Mouse (Mus musculus) megakaryocyte, embryonic 14.5 days (primary cell): ENCODE measurements around the gene Tceanc2.

ENCODE experiments used
- FLI1 ChIP-seq: IDR thresholded peaks from 2 replicates; pipeline ENCODE4 v1.6.1; 2012; ENCODE audit warnings: low read length, inconsistent platforms, mixed read lengths
- GATA1 ChIP-seq: IDR thresholded peaks from 3 replicates; pipeline ENCODE4 v1.6.1; 2012; ENCODE audit warnings: mixed read lengths, low read length, inconsistent platforms, borderline replicate concordance

GRCm38 (mm10) chr4:107183203-107183602 is 4.3 kb upstream of the Tceanc2 start:
- TF ChIP-seq GATA1 (no peak), FLI1 (no peak)
